Mouse (Mus musculus) thymus, adult 2 months (tissue): ENCODE results near the gene Olfr960.

Experiments
- CTCF ChIP-seq: fragments of 200-500 bp; IDR thresholded peaks from 2 replicates; pipeline ENCODE4 v1.5.1; 2012; ENCODE audit warnings: mild to moderate bottlenecking, control low read depth, low read length, moderate library complexity, borderline replicate concordance; ENCODE audit not compliant: control insufficient read depth, poor library complexity, insufficient read depth; ENCODE audit errors: extremely low read depth
- POLR2A ChIP-seq: fragments of 200-500 bp; IDR thresholded peaks from 2 replicates; pipeline ENCODE4 v1.6.1; 2012; ENCODE audit warnings: mild to moderate bottlenecking, low read length, control low read depth, moderate library complexity; ENCODE audit not compliant: control insufficient read depth, poor library complexity, insufficient read depth; ENCODE audit errors: extremely low read depth

- TF ChIP-seq POLR2A (no peak), CTCF (no peak)
Measured at GRCm38 (mm10) chr9:39629069-39629468, 7.9 kb downstream of the Olfr960 start.
